Mouse (Mus musculus) adrenal gland (tissue): ENCODE data around the gene Pls1.

Experiments used
- intact Hi-C: fragments of 180-260 bp; cut with DNase I; formaldehyde crosslinking; loops from one replicate; pipeline ENCODE4 v1.15.1; 2025
- long read RNA-seq, 2 experiments: library from polyadenylated mRNA; unstranded; transcript quantifications; one replicate each; pipeline ENCODE4 v2.0.0; 2020; ENCODE audit warnings: borderline replicate concordance in 1 of 2; ENCODE audit not compliant: insufficient replicate concordance in 1 of 2

Gene Pls1
- long read RNA-seq, experiment 1: 0 reads
- long read RNA-seq, experiment 2: 0 reads

DNA sequence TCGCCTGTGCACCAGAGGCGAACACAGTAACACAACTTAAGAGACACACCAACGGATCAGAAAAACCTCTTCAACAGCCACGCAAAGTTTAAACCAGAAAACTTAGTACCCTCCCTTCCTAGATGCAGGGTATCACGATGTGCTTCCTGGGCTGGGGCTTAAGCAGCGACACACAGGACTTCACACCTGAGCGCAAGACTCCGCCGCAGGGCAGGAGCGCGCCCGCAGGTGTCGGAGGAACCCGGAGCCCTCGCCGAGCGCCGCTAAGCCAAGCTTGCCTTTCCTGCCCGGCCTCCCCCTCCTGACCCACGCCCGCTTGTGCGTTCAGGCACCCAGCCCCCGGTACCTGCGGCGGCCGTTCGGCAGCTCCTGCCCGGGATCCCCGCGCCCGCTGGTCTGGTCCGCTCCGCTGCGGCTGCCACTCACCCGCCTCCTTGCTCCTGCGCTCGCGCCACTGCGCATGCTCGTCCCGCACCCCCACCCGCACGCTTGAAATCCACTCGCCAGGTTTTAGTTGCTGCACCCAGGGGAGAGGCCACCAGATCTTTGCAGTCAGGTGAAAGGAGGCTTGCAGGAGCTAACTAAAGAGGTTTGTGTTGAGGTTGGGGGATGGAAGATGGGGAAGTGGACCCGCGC, at the start of gene Pls1:
TSS of gene Pls1 (minus strand) at position 487 of the 636 bp plus-strand sequence.
- intact Hi-C loops: no loop called here

DNA sequence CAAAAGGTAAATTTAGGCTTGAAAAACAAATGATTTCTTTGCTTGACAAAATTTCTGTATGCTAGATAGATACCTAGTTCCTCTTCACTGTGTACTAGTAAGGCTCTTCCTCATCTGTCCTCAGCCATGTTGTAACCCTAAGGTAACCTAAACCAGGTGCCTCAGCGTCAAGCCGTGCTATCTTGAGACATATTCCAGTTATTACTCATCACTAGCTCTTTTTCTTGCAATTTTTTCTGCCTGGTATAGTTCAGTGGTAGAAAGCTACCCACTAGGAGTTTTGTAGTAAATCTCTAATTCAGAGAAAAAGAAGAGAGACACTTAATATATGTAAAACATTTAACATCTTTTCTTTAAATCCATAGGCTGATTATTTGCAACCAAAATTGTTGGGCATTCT, 37.6 kb upstream of the Pls1 start:
- intact Hi-C loops: loop anchor here (10.0 kb wide), 1 partner anchor 142 kb away; no protein-coding TSS in a partner anchor

- intact Hi-C loops: no loop called here
These were observed 33.1 kb upstream of the Pls1 start for GRCm38 (mm10) chr9:95878246-95878645.

GRCm38 (mm10) chr9:95858027-95858570, 13.0 kb upstream of the Pls1 start:
- intact Hi-C loops: loop anchor here (5.0 to 10.0 kb wide), 2 partner anchors 163 to 346 kb away; partner anchors contain the start of gene U2surp

- intact Hi-C loops: loop anchor here (5.0 to 10.0 kb wide), 2 partner anchors 163 to 345 kb away; partner anchors contain the start of gene U2surp
These were observed 12.4 kb upstream of the Pls1 start, which contains the start of gene Atr for GRCm38 (mm10) chr9:95857414-95858026. Gene Atr (plus strand): TSS chr9:95857597.

- intact Hi-C loops: loop anchor here (5.0 to 10.0 kb wide), 2 partner anchors 161 to 344 kb away; partner anchors contain the start of gene U2surp
These were observed 10.9 kb upstream of the Pls1 start for GRCm38 (mm10) chr9:95856004-95856403.

DNA sequence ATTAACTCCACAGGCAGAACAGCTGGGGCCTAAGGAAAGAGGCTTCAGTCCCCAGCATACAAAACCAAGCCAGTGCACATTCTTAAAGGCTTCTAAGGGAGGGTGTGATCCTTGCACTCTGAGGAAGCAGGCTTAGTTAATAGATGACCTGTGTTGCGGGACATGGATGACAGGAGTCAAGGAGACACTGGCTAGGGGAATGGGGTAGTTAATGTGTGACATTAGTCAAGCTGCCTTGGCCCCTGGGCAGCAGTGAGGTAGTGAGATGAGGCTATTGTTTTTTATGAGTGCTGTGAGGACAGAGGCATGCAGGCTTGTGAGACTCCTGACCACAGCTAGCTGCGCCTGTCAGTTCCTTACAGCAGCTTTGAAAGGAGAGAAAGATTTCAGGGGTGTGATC, 9.8 kb upstream of the Pls1 start:
- intact Hi-C loops: loop anchor here (5.0 to 10.0 kb wide), 4 partner anchors 160 to 343 kb away; partner anchors contain the start of gene U2surp

DNA sequence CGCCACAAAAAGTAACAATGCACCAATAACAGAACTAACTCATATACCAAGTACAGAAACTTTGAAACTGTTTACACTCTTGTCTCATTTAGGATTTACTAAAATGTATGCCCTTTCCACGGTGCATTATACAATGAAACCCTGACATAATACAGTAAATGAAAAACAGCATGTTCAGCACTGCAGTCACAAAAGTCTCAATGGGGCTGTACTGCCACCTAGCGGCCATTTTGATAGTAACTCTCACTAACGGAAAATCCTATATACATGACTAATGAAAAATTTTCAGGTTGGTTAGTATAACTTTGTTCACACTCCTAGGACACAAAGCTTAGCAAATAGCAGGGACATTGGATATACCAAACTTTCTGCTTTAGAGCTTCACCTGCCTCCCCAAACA, 7.8 kb upstream of the Pls1 start:
- intact Hi-C loops: loop anchor here (5.0 to 10.0 kb wide), 3 partner anchors 158 to 321 kb away; no protein-coding TSS in a partner anchor

GRCm38 (mm10) chr9:95851671-95852070, 6.6 kb upstream of the Pls1 start:
- intact Hi-C loops: loop anchor here (5.0 to 10.0 kb wide), 3 partner anchors 157 to 319 kb away; no protein-coding TSS in a partner anchor

GRCm38 (mm10) chr9:95845711-95846110, 600 bp upstream of the Pls1 start:
- intact Hi-C loops: no loop called here

DNA sequence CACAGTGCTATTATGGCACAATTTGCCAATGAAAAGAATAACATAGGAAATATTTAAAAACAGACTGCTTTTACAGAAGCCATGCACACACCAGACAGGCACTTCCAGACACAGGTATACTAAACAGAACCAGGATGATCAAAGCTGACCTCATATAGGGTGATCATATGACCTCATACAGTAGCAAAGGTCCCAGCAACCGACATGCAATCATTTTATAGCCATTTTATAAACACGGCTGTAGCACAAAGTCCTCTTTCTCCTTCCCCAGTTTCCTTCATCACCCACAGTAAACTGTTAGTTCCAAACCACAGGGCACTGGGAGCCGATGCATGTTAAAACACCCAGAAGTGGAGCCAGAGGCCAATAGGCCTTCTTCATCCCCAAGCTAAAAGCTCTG, 5.7 kb downstream of the Pls1 start:
- intact Hi-C loops: no loop called here

- intact Hi-C loops: no loop called here
These were observed 9.4 kb downstream of the Pls1 start for GRCm38 (mm10) chr9:95835741-95836140.

DNA sequence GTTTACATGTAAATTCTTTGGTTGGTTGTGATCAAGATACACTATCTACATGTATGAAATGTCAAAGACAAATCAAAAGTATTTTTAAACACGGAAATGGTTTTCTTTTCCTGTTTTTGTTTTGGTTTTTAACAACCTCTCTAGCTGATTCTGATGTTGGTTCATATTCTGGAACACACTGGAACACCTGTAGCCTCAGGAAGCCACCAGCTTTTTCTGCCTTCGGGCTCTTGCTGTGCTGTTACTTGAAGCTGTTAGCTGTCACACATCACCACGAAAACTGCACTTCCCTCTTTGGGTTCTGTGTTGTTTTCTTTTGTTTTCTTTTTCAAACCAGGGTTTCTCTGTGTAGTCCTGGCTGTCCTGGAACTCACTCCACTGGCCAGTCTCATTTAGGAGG, 10.3 kb downstream of the Pls1 start:
- intact Hi-C loops: no loop called here

DNA sequence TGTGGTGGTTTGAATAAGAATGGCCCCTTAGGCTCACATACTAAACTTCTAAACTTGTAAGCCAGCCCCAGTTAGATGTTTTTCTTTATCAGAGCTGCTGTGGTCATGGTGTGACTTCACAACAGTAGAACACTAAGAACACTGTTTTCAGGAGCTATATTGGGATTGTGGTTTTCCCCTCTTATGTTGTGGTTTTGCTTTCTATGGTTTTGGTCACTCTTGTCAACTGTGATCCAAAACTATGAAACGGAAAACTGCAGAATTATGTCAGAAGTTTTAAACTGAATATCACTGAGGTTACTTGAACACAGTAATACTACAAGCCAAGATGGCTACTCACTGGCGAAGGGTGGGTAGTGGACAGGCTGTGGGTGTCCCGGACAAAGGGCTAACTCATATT, 12.4 kb downstream of the Pls1 start:
- intact Hi-C loops: no loop called here

DNA sequence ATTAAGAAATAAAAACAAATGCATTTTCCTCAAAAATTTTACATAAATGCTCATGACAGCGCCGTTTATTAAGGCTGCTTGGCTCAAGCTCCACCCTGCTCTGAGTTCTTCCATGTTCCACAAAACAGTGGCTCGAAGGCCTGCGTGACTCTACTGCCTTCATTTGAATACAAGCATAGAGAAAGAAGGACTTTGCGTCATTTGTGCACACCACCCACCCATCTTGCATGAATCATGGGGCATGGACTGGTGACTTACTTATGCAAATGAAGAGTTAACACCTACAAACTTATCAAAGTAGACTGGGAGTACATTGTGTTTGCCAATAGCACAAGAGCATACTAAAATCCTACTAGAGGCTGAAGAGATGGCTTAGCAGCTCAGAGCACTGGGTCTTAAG, 17.5 kb downstream of the Pls1 start:
- intact Hi-C loops: no loop called here

DNA sequence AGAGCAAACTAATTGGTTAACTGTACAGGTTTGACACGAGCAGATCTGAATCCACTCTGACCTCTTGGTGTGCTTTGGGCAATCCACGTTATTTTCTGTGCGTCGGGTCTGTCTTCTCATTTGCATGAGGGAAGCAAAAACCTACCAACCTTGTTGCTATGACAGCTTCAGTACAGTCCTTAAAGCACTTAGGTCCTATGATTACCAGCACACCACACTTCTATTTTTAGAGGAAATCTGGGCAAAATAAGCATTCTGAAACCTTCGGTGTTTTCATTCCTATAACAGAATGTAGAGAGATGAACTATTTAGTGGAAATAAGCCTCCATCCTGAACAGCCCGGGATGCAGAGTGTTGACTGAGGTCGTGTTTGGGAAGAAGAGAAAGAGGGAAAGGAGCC, 22.6 kb downstream of the Pls1 start:
- intact Hi-C loops: no loop called here

- intact Hi-C loops: no loop called here
These were observed 29.4 kb downstream of the Pls1 start for GRCm38 (mm10) chr9:95815706-95816105.

GRCm38 (mm10) chr9:95815015-95815673, 30.0 kb downstream of the Pls1 start:
- intact Hi-C loops: no loop called here

GRCm38 (mm10) chr9:95813721-95814531, 31.2 kb downstream of the Pls1 start:
- intact Hi-C loops: no loop called here

DNA sequence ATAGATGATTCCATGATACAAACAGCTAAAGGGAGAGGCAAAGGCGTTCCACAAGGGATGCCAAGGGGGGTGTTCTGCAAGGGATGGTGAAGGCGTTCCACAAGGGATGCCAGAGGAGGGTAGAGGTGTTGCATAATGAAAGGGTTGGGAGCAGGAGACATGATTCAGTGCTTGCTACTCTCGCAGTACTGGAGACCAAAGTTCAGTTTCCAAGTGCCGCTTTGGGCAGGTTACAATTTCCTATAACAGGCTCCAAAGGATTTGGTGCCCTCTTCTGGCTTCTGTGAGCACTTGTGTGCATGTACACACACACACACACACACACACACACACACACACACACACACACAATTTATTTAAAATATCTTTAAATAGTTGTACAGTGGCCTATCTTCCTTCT, 33.3 kb downstream of the Pls1 start:
- intact Hi-C loops: no loop called here

DNA sequence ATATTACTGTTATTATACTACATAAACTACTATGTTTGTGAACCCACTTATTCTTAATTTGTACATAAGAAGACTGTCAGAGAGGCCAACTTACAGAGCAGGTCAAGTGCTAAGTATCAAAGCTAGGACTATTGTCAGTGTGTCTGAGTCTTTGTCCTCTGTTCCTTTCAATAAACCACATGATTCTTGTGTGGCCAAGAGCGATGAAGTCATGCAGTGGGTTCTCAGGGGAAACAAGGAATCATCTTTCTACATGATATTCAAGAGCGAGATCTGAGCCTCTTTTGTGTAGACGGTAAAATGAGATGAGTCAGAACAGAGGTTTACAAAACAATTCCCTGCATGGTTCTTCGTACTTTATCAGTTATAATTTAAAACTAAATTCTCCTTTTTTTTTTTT, 35.5 kb downstream of the Pls1 start:
- intact Hi-C loops: no loop called here
